Comparison of ENCODE assay signal across 26 mouse cellular contexts in the genomic region with DNA sequence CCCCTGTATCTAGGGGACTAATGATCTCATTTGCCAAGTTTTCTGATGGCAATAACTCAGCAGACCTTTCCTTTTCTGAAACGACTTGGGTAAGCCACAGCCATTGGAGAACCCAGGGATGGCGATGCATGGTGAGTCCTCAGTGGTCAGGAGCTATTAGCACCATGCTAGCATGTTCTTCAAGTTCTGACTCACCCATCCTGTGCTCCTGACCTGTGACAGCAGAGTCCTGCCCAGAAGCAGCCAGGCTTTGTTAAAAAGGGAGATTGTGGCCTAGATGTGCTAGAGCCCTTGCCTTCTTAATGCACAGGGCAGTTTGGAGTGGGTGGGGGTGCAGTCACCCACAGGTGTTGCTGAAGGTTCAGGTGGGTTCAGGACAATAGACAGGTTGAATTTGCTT.
A peak's percentile ranks its signal among the peaks of the same experiment; 100 is the strongest.
DNase-seq lines count a peak whose midpoint lies in the region; ATAC-seq lines count a peak whose summit lies in the region.
"Had no signal": no experiment of that assay in that cellular context is flagged by ENCODE, and none has a peak within 500 bp of the region (broad histone marks: within the 10 kb centered on the region; RNA-seq: fewer than 3 reads in every experiment).

No protein-coding gene starts in this region.

- H3K9ac ChIP-seq in hindbrain, embryonic 15.5 days = no peak overlapping the region
- no peak overlapping the region for H3K9ac ChIP-seq in midbrain, embryonic 13.5 days (replicated peaks)
- no peak overlapping the region for H3K9ac ChIP-seq in midbrain, embryonic 14.5 days (replicated peaks; ENCODE audit: low read length)
- H3K9ac ChIP-seq: forebrain, embryonic 15.5 days; heart, embryonic 13.5 days; hindbrain, embryonic 12.5 days; intestine, embryonic 15.5 days had no signal

- no peaks in the 10 kb centered on the region for H3K9me3 ChIP-seq in hindbrain, embryonic 15.5 days
- no peaks in the 10 kb centered on the region for H3K9me3 ChIP-seq in hindbrain, embryonic 10.5 days
- no peaks in the 10 kb centered on the region for H3K9me3 ChIP-seq in midbrain, embryonic 13.5 days
- H3K9me3 ChIP-seq in midbrain, embryonic 14.5 days (ENCODE audit: control insufficient read depth, low read length) = no peaks in the 10 kb centered on the region
- H3K9me3 ChIP-seq: forebrain, embryonic 10.5 days; forebrain, embryonic 15.5 days; heart, embryonic 10.5 days; heart, embryonic 13.5 days; hindbrain, embryonic 12.5 days; intestine, embryonic 15.5 days had no signal

- H3K27ac ChIP-seq in hindbrain, embryonic 15.5 days (replicated peaks) = 0 out of 2 replicates have a peak overlapping the region, but pooled peaks have one; percentile 3
- H3K27ac ChIP-seq in hindbrain, embryonic 10.5 days = no peak overlapping the region
- H3K27ac ChIP-seq in midbrain, embryonic 13.5 days = 0 out of 2 replicates have a peak overlapping the region, but pooled peaks have one; percentile 35
- no peak overlapping the region for H3K27ac ChIP-seq in midbrain, embryonic 14.5 days (replicated peaks; ENCODE audit: low read depth, low read length)
- H3K27ac ChIP-seq: forebrain, embryonic 10.5 days; heart, adult 2 months; heart, embryonic 10.5 days; heart, embryonic 13.5 days; hindbrain, embryonic 12.5 days; intestine, embryonic 15.5 days had no signal

- no peak for DNase-seq in hindbrain, embryonic 10.5 days (ENCODE audit: low spot score)
- no peak for DNase-seq in midbrain, embryonic 14.5 days
- DNase-seq in 3T3-L1 (ENCODE audit: low read depth, low spot score) (peak; percentile 24), NIH3T3 (ENCODE audit: low read depth) (peak; percentile 9)
- DNase-seq in retina, postnatal 1 day = no peak
- DNase-seq: adrenal gland, adult 8-10 months; adrenal gland, postnatal 25 days; B cell, adult 2 months; cerebellum, adult 11-12 months; cerebellum, adult 8-10 months; cerebellum, postnatal 10 days; cerebellum, postnatal 36 days; gastrocnemius, postnatal 25 days; heart, adult 2 months; heart, postnatal 14 days; heart, postnatal 4 days had no signal

- no peaks in the 10 kb centered on the region for H3K27me3 ChIP-seq in hindbrain, embryonic 15.5 days
- H3K27me3 ChIP-seq in hindbrain, embryonic 10.5 days (ENCODE audit: insufficient read depth, poor library complexity, severe bottlenecking) = no peaks in the 10 kb centered on the region
- H3K27me3 ChIP-seq in midbrain, embryonic 13.5 days = no peaks in the 10 kb centered on the region
- no peaks in the 10 kb centered on the region for H3K27me3 ChIP-seq in midbrain, embryonic 14.5 days (ENCODE audit: control insufficient read depth, insufficient read depth, low read length)
- H3K27me3 ChIP-seq: forebrain, embryonic 15.5 days; heart, embryonic 13.5 days; hindbrain, embryonic 12.5 days; intestine, embryonic 15.5 days had no signal

- H3K4me2 ChIP-seq in hindbrain, embryonic 15.5 days = no peak overlapping the region
- H3K4me2 ChIP-seq in midbrain, embryonic 13.5 days (replicated peaks) = no peak overlapping the region
- no peak overlapping the region for H3K4me2 ChIP-seq in midbrain, embryonic 14.5 days (ENCODE audit: low read length)
- H3K4me2 ChIP-seq: forebrain, embryonic 15.5 days; heart, embryonic 13.5 days; hindbrain, embryonic 12.5 days; intestine, embryonic 15.5 days had no signal

- no peaks in the 10 kb centered on the region for H3K4me1 ChIP-seq in hindbrain, embryonic 15.5 days (replicated peaks)
- H3K4me1 ChIP-seq in hindbrain, embryonic 10.5 days (replicated peaks) = no peaks in the 10 kb centered on the region
- H3K4me1 ChIP-seq in midbrain, embryonic 13.5 days (replicated peaks) = no peaks in the 10 kb centered on the region
- no peaks in the 10 kb centered on the region for H3K4me1 ChIP-seq in midbrain, embryonic 14.5 days (ENCODE audit: control insufficient read depth, insufficient read depth, low read length)
- H3K4me1 ChIP-seq: forebrain, embryonic 10.5 days; forebrain, embryonic 15.5 days; heart, embryonic 10.5 days; heart, embryonic 13.5 days; hindbrain, embryonic 12.5 days; intestine, embryonic 15.5 days had no signal

- ATAC-seq in hindbrain, embryonic 15.5 days (ENCODE audit: low FRiP score, low read depth) = no peak
- no peak for ATAC-seq in midbrain, embryonic 13.5 days
- no peak for ATAC-seq in midbrain, embryonic 14.5 days (ENCODE audit: low FRiP score, low TSS enrichment)
- ATAC-seq: activated CD4-positive, CD25-positive, alpha-beta regulatory T cell, adult 4 months; hindbrain, embryonic 16.5 days; intestine, embryonic 15.5 days had no signal

- peaks cover 82% of the 10 kb centered on the region for H3K36me3 ChIP-seq in hindbrain, embryonic 15.5 days
- H3K36me3 ChIP-seq in hindbrain, embryonic 10.5 days = peaks cover 100% of the 10 kb centered on the region
- H3K36me3 ChIP-seq in midbrain, embryonic 13.5 days = peaks cover 94% of the 10 kb centered on the region
- H3K36me3 ChIP-seq in midbrain, embryonic 14.5 days (ENCODE audit: control insufficient read depth, insufficient read depth, low read length) = peaks cover 94% of the 10 kb centered on the region

- WGBS in hindbrain, embryonic 15.5 days = 81% methylated on average over 2 of the region's 2 CpGs
- 89% methylated on average over 2 of the region's 2 CpGs for WGBS in hindbrain, embryonic 10.5 days
- WGBS in midbrain, embryonic 13.5 days = 81% methylated on average over 2 of the region's 2 CpGs
- WGBS in midbrain, embryonic 14.5 days = 94% methylated on average over 2 of the region's 2 CpGs

- no peak overlapping the region for H3K4me3 ChIP-seq in hindbrain, embryonic 15.5 days
- H3K4me3 ChIP-seq in hindbrain, embryonic 10.5 days = no peak overlapping the region
- H3K4me3 ChIP-seq in midbrain, embryonic 13.5 days (replicated peaks) = no peak overlapping the region
- H3K4me3 ChIP-seq in midbrain, embryonic 14.5 days (replicated peaks; ENCODE audit: low read depth, low read length) = no peak overlapping the region
- H3K4me3 ChIP-seq: forebrain, embryonic 10.5 days; forebrain, embryonic 15.5 days; heart, adult 2 months; heart, embryonic 10.5 days; heart, embryonic 13.5 days; hindbrain, embryonic 12.5 days; intestine, embryonic 15.5 days had no signal

Comparison
In these comparisons a context has a peak if more than half of its experiments do, and no peak if none do; other contexts are left out.
1. H3K27ac ChIP-seq: peak in hindbrain, embryonic 15.5 days (single experiment) and midbrain, embryonic 13.5 days (single experiment); none in hindbrain, embryonic 10.5 days (single experiment) and midbrain, embryonic 14.5 days (single experiment).
2. DNase-seq: peak in 3T3-L1 (single experiment) and NIH3T3 (single experiment); none in hindbrain, embryonic 10.5 days (single experiment), midbrain, embryonic 14.5 days (single experiment) and retina, postnatal 1 day (single experiment).